Mouse (Mus musculus): ENCODE results near the gene D17H6S53E.

DNA sequence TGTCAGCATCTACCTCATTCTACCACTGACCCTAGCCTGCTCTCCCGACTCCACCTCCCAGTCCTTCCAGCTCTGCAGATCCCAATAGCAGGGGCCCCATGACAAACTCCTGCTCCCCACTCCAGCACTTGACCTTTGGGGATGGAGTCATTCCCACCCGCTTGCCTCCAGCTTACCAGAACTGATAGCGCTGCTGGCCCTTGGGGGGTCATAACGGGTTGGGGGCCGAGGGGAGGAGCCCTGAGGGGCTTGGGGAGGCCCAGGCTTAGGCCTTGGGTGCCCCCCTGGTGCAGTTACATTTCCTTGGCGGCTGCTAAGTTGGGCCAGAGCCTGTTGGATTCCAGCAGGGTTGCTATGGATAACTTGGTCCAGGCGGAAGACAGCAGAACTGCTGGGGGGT, 28.4 kb downstream of the D17H6S53E start:
- TF ChIP-seq CTCF (IDR thresholded peaks at IDR 0.05; ENCODE audit: control insufficient read depth, insufficient read depth, insufficient read length) (no peak), CEBPB (IDR thresholded peaks at IDR 0.05; ENCODE audit: low read depth) (no peak), MAX (IDR thresholded peaks at IDR 0.05) (no peak), MYOD1 (IDR thresholded peaks at IDR 0.05; ENCODE audit: control insufficient read depth, insufficient read length, low read depth) (no peak), USF1 (IDR thresholded peaks at IDR 0.05; ENCODE audit: low read depth) (no peak), MYOG (IDR thresholded peaks at IDR 0.05; ENCODE audit: control insufficient read depth, extremely low read depth, insufficient read length) (no peak), FOSL1 (IDR thresholded peaks at IDR 0.05; ENCODE audit: insufficient read depth, low read length, poor library complexity, severe bottlenecking) (no peak)
